Mouse (Mus musculus): ENCODE measurements around the gene Nol12. TPM values are rescaled to one million over a fixed set of nuclear protein-coding genes. Genes with fewer than 3 reads are reported as not detected.

The Nol12 gene
- polyA plus RNA-seq, 1 experiment from 2014 or later = 64.2 TPM

DNA sequence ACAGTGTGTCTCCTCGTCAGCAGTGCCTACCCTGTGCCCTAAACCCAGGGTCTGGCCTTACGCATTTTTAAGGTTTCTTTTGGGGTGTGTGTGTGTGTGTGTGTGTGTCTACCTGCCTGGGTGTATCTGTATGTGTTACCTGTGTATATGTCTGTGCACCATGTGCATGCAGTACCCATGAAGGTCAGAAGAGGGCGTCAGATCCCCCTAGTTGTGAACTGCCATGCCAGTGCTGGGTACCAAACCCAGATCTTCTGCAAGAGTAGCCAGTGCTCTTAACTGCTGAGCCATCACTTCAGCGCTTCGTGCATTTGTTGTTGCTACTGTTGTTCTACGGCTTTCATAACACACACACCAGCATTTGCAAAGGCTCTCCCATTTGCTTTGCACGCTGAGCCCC lies 57.5 kb downstream of the Nol12 start:
- 94% methylated on average over 7 of the region's 7 CpGs for WGBS
- Histone ChIP-seq H3K4me3 (replicated peaks; ENCODE audit: low read length) (no peak overlapping the region), H3K9ac (replicated peaks; ENCODE audit: low read depth, low read length) (no peak overlapping the region), H3K36me3 (ENCODE audit: control insufficient read depth, insufficient read depth) (peaks cover 23% of the 10 kb centered on the region), H3K27ac (ENCODE audit: low read length) (no peak overlapping the region), H3K27me3 (replicated peaks; ENCODE audit: control insufficient read depth, insufficient read depth, low read length) (no peaks in the 10 kb centered on the region), H3K4me1 (replicated peaks; ENCODE audit: control insufficient read depth, insufficient read depth, low read length) (peaks cover 12% of the 10 kb centered on the region), H3K4me2 (ENCODE audit: low read length) (no peak overlapping the region), H3K9me3 (ENCODE audit: control insufficient read depth, low read length) (no peaks in the 10 kb centered on the region)
- no peak for ATAC-seq

DNA sequence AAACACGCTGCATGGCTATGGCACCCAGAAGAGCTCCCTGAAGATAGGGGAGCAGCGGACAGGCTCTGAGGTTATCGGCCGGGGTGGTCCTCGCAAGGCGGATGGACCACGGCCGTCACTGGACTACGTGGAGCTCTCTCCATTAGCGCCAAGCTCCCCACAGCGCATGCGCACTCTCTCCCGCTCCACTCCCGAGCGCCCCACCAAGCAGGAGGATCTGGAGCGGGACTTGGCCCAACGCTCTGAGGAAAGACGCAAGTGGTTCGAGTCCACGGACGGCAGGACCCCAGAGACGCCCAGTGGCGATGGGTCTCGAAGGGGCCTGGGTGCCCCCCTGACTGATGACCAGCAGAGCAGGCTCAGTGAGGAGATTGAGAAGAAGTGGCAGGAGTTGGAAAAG lies 58.2 kb downstream of the Nol12 start:
- Histone ChIP-seq H3K9ac (replicated peaks; ENCODE audit: low read depth, low read length) (no peak overlapping the region), H3K27ac (ENCODE audit: low read length) (no peak overlapping the region), H3K27me3 (replicated peaks; ENCODE audit: control insufficient read depth, insufficient read depth, low read length) (no peaks in the 10 kb centered on the region), H3K4me1 (replicated peaks; ENCODE audit: control insufficient read depth, insufficient read depth, low read length) (peaks cover 6% of the 10 kb centered on the region), H3K36me3 (ENCODE audit: control insufficient read depth, insufficient read depth) (peaks cover 23% of the 10 kb centered on the region), H3K4me3 (replicated peaks; ENCODE audit: low read length) (no peak overlapping the region), H3K4me2 (ENCODE audit: low read length) (no peak overlapping the region), H3K9me3 (ENCODE audit: control insufficient read depth, low read length) (no peaks in the 10 kb centered on the region)
- no peak for ATAC-seq
- 95% methylated on average over 24 of the region's 24 CpGs for WGBS

Small RNA genes within 50 kb of the gene (microRNA-seq; reads per million reads assigned to microRNA genes)
- not detected for gene Mir6955

Other genes starting within 250 kb of the Nol12 start
- gene Elfn2, start 216.2 kb upstream of the Nol12 start, polyA plus RNA-seq (2015; fragmentation: Nextera tagmentation; extraction: Ambion mirVana) = 6.4 and 8.2 TPM in 2 replicates
- gene Mfng, start 161.5 kb upstream of the Nol12 start, polyA plus RNA-seq (2015; fragmentation: Nextera tagmentation; extraction: Ambion mirVana) = 58.1 and 67.0 TPM in 2 replicates
- gene Card10, start 131.9 kb upstream of the Nol12 start, polyA plus RNA-seq (2015; fragmentation: Nextera tagmentation; extraction: Ambion mirVana) = 1.3 and 1.4 TPM in 2 replicates
- 9.7 and 11.0 TPM in 2 replicates for gene Cdc42ep1, start 92.3 kb upstream of the Nol12 start, polyA plus RNA-seq (2015; fragmentation: Nextera tagmentation; extraction: Ambion mirVana)
- gene Lgals2, start 79.4 kb upstream of the Nol12 start, polyA plus RNA-seq (2015; fragmentation: Nextera tagmentation; extraction: Ambion mirVana) = not detected in 2 replicates
- gene Gga1, start 57.7 kb upstream of the Nol12 start, polyA plus RNA-seq (2015; fragmentation: Nextera tagmentation; extraction: Ambion mirVana) = 61.3 and 67.4 TPM in 2 replicates
- gene Gm49510, start 35.3 kb upstream of the Nol12 start, polyA plus RNA-seq (2015; fragmentation: Nextera tagmentation; extraction: Ambion mirVana) = 0.19 and 0.30 TPM in 2 replicates
- gene Sh3bp1, start 35.2 kb upstream of the Nol12 start, polyA plus RNA-seq (2015; fragmentation: Nextera tagmentation; extraction: Ambion mirVana) = 4.9 and 6.0 TPM in 2 replicates
- 96.4 and 102 TPM in 2 replicates for gene Pdxp, start 21.0 kb upstream of the Nol12 start, polyA plus RNA-seq (2015; fragmentation: Nextera tagmentation; extraction: Ambion mirVana)
- 51.9 and 95.5 TPM in 2 replicates for gene Lgals1, start 8.2 kb upstream of the Nol12 start, polyA plus RNA-seq (2015; fragmentation: Nextera tagmentation; extraction: Ambion mirVana)
- gene Triobp, start 12.8 kb downstream of the Nol12 start, polyA plus RNA-seq (2015; fragmentation: Nextera tagmentation; extraction: Ambion mirVana) = 42.7 and 49.7 TPM in 2 replicates
- gene H1f0, start 93.5 kb downstream of the Nol12 start, polyA plus RNA-seq (2015; fragmentation: Nextera tagmentation; extraction: Ambion mirVana) = 403 and 441 TPM in 2 replicates
- gene Galr3, start 107.0 kb downstream of the Nol12 start, polyA plus RNA-seq (2015; fragmentation: Nextera tagmentation; extraction: Ambion mirVana) = not detected in 2 replicates
- 54.9 and 58.1 TPM in 2 replicates for gene Ankrd54, start 128.0 kb downstream of the Nol12 start, polyA plus RNA-seq (2015; fragmentation: Nextera tagmentation; extraction: Ambion mirVana)
- gene Eif3l, start 140.2 kb downstream of the Nol12 start, polyA plus RNA-seq (2015; fragmentation: Nextera tagmentation; extraction: Ambion mirVana) = 188 and 205 TPM in 2 replicates
- 8.2 and 10.0 TPM in 2 replicates for gene Micall1, start 174.0 kb downstream of the Nol12 start, polyA plus RNA-seq (2015; fragmentation: Nextera tagmentation; extraction: Ambion mirVana)
- gene Polr2f, start 206.1 kb downstream of the Nol12 start, polyA plus RNA-seq (2015; fragmentation: Nextera tagmentation; extraction: Ambion mirVana) = 253 and 256 TPM in 2 replicates
- gene 1700088E04Rik, start 206.3 kb downstream of the Nol12 start, polyA plus RNA-seq (2015; fragmentation: Nextera tagmentation; extraction: Ambion mirVana) = 11.7 and 13.1 TPM in 2 replicates
- 2.0 and 2.2 TPM in 2 replicates for gene Sox10, start 230.3 kb downstream of the Nol12 start, polyA plus RNA-seq (2015; fragmentation: Nextera tagmentation; extraction: Ambion mirVana)

Data from forebrain, embryonic 16.5 days (tissue).